Mouse (Mus musculus): ENCODE measurements around the gene Rassf4. TPM values are rescaled to one million over a fixed set of nuclear protein-coding genes. Genes with fewer than 3 reads are reported as not detected.

Rassf4 gene
- total and polyA plus RNA-seq, 3 experiments = 17.3 to 69.0 (median 32.3) TPM

DNA sequence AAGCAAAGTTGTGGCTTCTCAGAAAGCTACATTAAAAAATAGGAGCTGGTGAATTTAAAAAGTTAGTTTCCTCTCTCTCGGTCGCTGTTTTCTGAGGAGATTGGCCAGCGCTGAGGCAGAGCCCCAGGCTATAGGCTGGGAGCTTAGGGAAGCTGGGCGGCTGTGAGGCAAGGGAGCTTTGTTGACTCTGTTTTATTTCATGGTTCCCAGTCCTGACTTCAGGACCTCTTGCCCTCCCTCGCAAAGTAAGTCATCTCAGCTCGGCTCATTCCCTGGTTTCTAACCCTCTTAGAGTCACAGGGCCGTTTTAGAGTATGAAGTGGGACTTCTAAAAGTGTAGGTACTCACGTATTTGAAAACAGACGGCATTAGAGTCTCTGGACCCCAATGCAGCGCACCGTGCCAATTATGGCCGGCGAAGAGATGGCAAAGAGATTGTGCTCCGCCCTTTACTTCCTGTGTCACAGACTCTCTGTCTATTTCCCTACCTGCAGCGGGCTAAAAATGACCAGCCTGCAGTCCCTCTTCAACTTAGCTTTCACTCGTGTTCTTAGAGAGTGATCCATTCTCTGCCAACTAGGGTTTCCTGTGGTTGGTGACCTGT, 633 bp upstream of the Rassf4 start:
- dilution Hi-C loops (cut with MboI; ENCODE audit: extremely low pct_ligation_motif_present, extremely low pct_unique_long_range_greater_than_20kb, low sequenced_read_pairs) (no loop called here), in situ Hi-C loops (cut with MboI; ENCODE audit: low pct_ligation_motif_present, low pct_unique_long_range_greater_than_20kb, low sequenced_read_pairs) (no loop called here)
- H3K4me2 ChIP-seq (ENCODE audit: insufficient read depth, low read depth, poor library complexity, severe bottlenecking) = peak overlapping the region; percentile 92
- no peaks in the 10 kb centered on the region for H3K27me3 ChIP-seq (replicated peaks)
- peaks cover 39 to 69% of the 10 kb centered on the region in 2 experiments for H3K4me1 ChIP-seq (ENCODE audit: control insufficient read depth in 1 of 2, insufficient read depth in 2 of 2)
- H3K9me3 ChIP-seq (replicated peaks; ENCODE audit: low read length) = no peaks in the 10 kb centered on the region
- no peak for DNase-seq (ENCODE audit: extremely low read depth)
- peaks cover 0 to 10% of the 10 kb centered on the region in 2 experiments for H3K36me3 ChIP-seq (replicated peaks in 1 of 2; ENCODE audit: control insufficient read depth in 1 of 2, insufficient read depth in 1 of 2, low read length in 1 of 2)
- peaks cover 41% of the 10 kb centered on the region for H3K79me2 ChIP-seq (replicated peaks; ENCODE audit: control insufficient read depth, extremely low read depth, insufficient read depth, poor library complexity, severe bottlenecking)
- peak overlapping the region; percentile 82 to 94 (median 85) for H3K4me3 ChIP-seq (replicated peaks in 1 of 3; ENCODE audit: low read depth in 2 of 3, low read length in 2 of 3, poor library complexity in 1 of 3)
- H3K27ac ChIP-seq (ENCODE audit: insufficient read depth, low read depth) = peak overlapping the region; percentile 87
- H3K9ac ChIP-seq (ENCODE audit: insufficient read depth, low read depth) = peak overlapping the region; percentile 98
- TF ChIP-seq BHLHE40 (IDR thresholded peaks at IDR 0.05; ENCODE audit: low read depth, low read length) (no peak), ZMIZ1 (IDR thresholded peaks at IDR 0.05; ENCODE audit: low read depth, low read length) (no peak), JUN (IDR thresholded peaks at IDR 0.05; ENCODE audit: insufficient read depth, low read depth, low read length) (no peak), UBTF (IDR thresholded peaks at IDR 0.05; ENCODE audit: low read depth, low read length) (0 out of 2 replicates have a peak, but pooled peaks have one; percentile 18), USF2 (conservative IDR thresholded peaks at IDR 0.05; ENCODE audit: low read depth, low read length) (no peak), MAZ (IDR thresholded peaks at IDR 0.05; ENCODE audit: low read depth, low read length) (no peak), RCOR1 (conservative IDR thresholded peaks at IDR 0.05; ENCODE audit: low read depth, low read length) (0 out of 2 replicates have a peak, but pooled peaks have one; percentile 16), MAX (IDR thresholded peaks at IDR 0.05; ENCODE audit: low read length) (no peak), SIN3A (IDR thresholded peaks at IDR 0.05; ENCODE audit: low read length) (no peak; the same call in 1 of the 2 replicates), ELF1 (IDR thresholded peaks at IDR 0.05; ENCODE audit: low read depth, low read length) (peak; percentile 55), POLR2A (IDR thresholded peaks at IDR 0.05; ENCODE audit: low read depth, low read length) (peak; percentile 50), MYC (IDR thresholded peaks at IDR 0.05; ENCODE audit: low read depth, low read length) (0 out of 2 replicates have a peak, but pooled peaks have one; percentile 1), TCF12 (IDR thresholded peaks at IDR 0.05; ENCODE audit: low read depth, low read length) (0 out of 2 replicates have a peak, but pooled peaks have one; percentile 30)

DNA sequence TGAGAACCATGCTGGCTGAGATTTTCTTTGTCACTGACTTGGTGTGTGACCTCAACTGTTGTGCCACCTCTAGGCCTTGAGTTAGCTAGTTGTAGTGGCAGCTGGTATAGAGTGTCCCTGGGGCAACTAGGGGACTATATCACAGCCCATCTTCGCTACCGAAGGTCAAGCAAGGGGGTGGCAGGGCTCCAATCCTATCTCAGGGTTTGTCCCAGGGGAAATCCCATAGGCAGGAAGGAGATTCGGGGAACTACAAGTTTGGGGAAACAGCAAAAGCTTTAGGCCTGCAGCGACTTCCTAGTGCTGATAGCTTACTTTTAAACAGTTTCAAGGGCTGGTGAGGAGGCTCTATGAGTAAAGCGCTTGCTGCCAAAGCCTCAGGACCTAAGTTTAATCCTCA, 1.4 kb downstream of the Rassf4 start:
- Histone ChIP-seq H3K9me3 (replicated peaks; ENCODE audit: low read length) (no peaks in the 10 kb centered on the region), H3K4me2 (ENCODE audit: insufficient read depth, low read depth, poor library complexity, severe bottlenecking) (peak overlapping the region; percentile 89), H3K4me1 (ENCODE audit: control insufficient read depth in 1 of 2, insufficient read depth in 2 of 2) (peaks cover 27 to 66% of the 10 kb centered on the region in 2 experiments), H3K9ac (ENCODE audit: insufficient read depth, low read depth) (peak overlapping the region; percentile 83), H3K36me3 (replicated peaks in 1 of 2; ENCODE audit: control insufficient read depth in 1 of 2, insufficient read depth in 1 of 2, low read length in 1 of 2) (peaks cover 0 to 10% of the 10 kb centered on the region in 2 experiments), H3K27ac (ENCODE audit: insufficient read depth, low read depth) (peak overlapping the region; percentile 94), H3K4me3 (replicated peaks in 1 of 3; ENCODE audit: low read depth in 2 of 3, low read length in 2 of 3, poor library complexity in 1 of 3) (peak overlapping the region; percentile 82 to 94 (median 85)), H3K27me3 (replicated peaks) (no peaks in the 10 kb centered on the region), H3K79me2 (replicated peaks; ENCODE audit: control insufficient read depth, extremely low read depth, insufficient read depth, poor library complexity, severe bottlenecking) (peaks cover 41% of the 10 kb centered on the region)
- in situ Hi-C loops (cut with MboI; ENCODE audit: low pct_ligation_motif_present, low pct_unique_long_range_greater_than_20kb, low sequenced_read_pairs) (no loop called here), dilution Hi-C loops (cut with MboI; ENCODE audit: extremely low pct_ligation_motif_present, extremely low pct_unique_long_range_greater_than_20kb, low sequenced_read_pairs) (no loop called here)
- TF ChIP-seq MXI1 (IDR thresholded peaks at IDR 0.05; ENCODE audit: low read depth, low read length) = no peak
- TF ChIP-seq ZMIZ1 (IDR thresholded peaks at IDR 0.05; ENCODE audit: low read depth, low read length) = no peak
- 0 out of 2 replicates have a peak, but pooled peaks have one; percentile 36 for TF ChIP-seq TBP (conservative IDR thresholded peaks at IDR 0.05; ENCODE audit: low read depth, low read length)
- TF ChIP-seq JUND (conservative IDR thresholded peaks at IDR 0.05; ENCODE audit: low read depth, low read length) = no peak
- TF ChIP-seq MAX (IDR thresholded peaks at IDR 0.05; ENCODE audit: low read length) = no peak
- TF ChIP-seq POLR2A (IDR thresholded peaks at IDR 0.05; ENCODE audit: low read depth, low read length) = no peak
- no peak for TF ChIP-seq IRF4 (IDR thresholded peaks at IDR 0.05; ENCODE audit: low read depth, low read length)
- TF ChIP-seq RCOR1 (conservative IDR thresholded peaks at IDR 0.05; ENCODE audit: low read depth, low read length) = no peak
- TF ChIP-seq BHLHE40 (IDR thresholded peaks at IDR 0.05; ENCODE audit: low read depth, low read length) = no peak
- no peak for TF ChIP-seq MYC (IDR thresholded peaks at IDR 0.05; ENCODE audit: low read depth, low read length)
- 0 out of 2 replicates have a peak, but pooled peaks have one; percentile 3 for TF ChIP-seq EP300 (IDR thresholded peaks at IDR 0.05; ENCODE audit: low read length)
- TF ChIP-seq ZKSCAN1 (IDR thresholded peaks at IDR 0.05; ENCODE audit: borderline replicate concordance, low read depth, low read length) = no peak
- no peak for TF ChIP-seq NRF1 (IDR thresholded peaks at IDR 0.05; ENCODE audit: low read depth, low read length)
- DNase-seq (ENCODE audit: extremely low read depth) = no peak

Data from CH12.LX (cell line).